Mouse (Mus musculus): Measurements from ENCODE around the gene Scoc.
"Not testable (repeated sequence)": the region's sequence is repeated elsewhere in the genome, so short reads cannot be mapped to it uniquely, and the experiment has no call there.

Gene Scoc

GRCm38 (mm10) chr8:83458222-83458621 is at the start of gene Scoc:
TSS of gene Scoc (minus strand) at chr8:83458391.
- DNase-seq, result no peak

- no peak for DNase-seq
Measured at GRCm38 (mm10) chr8:83459606-83460005, 1.4 kb upstream of the Scoc start.

- DNase-seq, result no peak
Measured at GRCm38 (mm10) chr8:83457121-83457520, 1.1 kb downstream of the Scoc start.

- peak; percentile 70 for DNase-seq
Measured at GRCm38 (mm10) chr8:83451056-83451455, 7.1 kb downstream of the Scoc start.

- peak; percentile 65 for DNase-seq
Measured at GRCm38 (mm10) chr8:83449960-83450359, 8.2 kb downstream of the Scoc start.

- peak; percentile 13 for DNase-seq
Measured at GRCm38 (mm10) chr8:83443052-83443400, 15.2 kb downstream of the Scoc start.

- DNase-seq, result peak; percentile 99
Measured at GRCm38 (mm10) chr8:83442243-83443051, 15.7 kb downstream of the Scoc start.

- peak; percentile 49 for DNase-seq
Measured at GRCm38 (mm10) chr8:83441656-83442242, 16.4 kb downstream of the Scoc start.

- no peak for DNase-seq
Measured at GRCm38 (mm10) chr8:83437077-83437476, 21.1 kb downstream of the Scoc start.

GRCm38 (mm10) chr8:83429071-83429524 is 29.1 kb downstream of the Scoc start:
- no peak for DNase-seq

GRCm38 (mm10) chr8:83428621-83429020 is 29.6 kb downstream of the Scoc start:
- not testable (repeated sequence) for DNase-seq

- no peak for DNase-seq
Measured at GRCm38 (mm10) chr8:83426949-83427348, 31.2 kb downstream of the Scoc start.

- no peak for DNase-seq
Measured at GRCm38 (mm10) chr8:83426104-83426759, 32.0 kb downstream of the Scoc start.

- DNase-seq, result no peak
Measured at GRCm38 (mm10) chr8:83425202-83425601, 33.0 kb downstream of the Scoc start.

GRCm38 (mm10) chr8:83423032-83423825 is 35.0 kb downstream of the Scoc start:
- no peak for DNase-seq

- no peak for DNase-seq
Measured at GRCm38 (mm10) chr8:83421354-83421753, 36.8 kb downstream of the Scoc start.

GRCm38 (mm10) chr8:83418805-83419516 is 39.2 kb downstream of the Scoc start:
- DNase-seq, result no peak

GRCm38 (mm10) chr8:83417970-83418369 is 40.2 kb downstream of the Scoc start:
- DNase-seq, result no peak

- no peak for DNase-seq
Measured at GRCm38 (mm10) chr8:83416878-83417277, 41.3 kb downstream of the Scoc start.

- no peak for DNase-seq
Measured at GRCm38 (mm10) chr8:83408496-83408895, 49.7 kb downstream of the Scoc start.

GRCm38 (mm10) chr8:83406836-83407235 is 51.4 kb downstream of the Scoc start:
- peak; percentile 54 for DNase-seq

GRCm38 (mm10) chr8:83405548-83405947 is 52.6 kb downstream of the Scoc start:
- no peak for DNase-seq
